Mouse (Mus musculus): ENCODE measurements around the gene Sox11. TPM values are rescaled to one million over a fixed set of nuclear protein-coding genes. Genes with fewer than 3 reads are reported as not detected.

Sox11 gene
- total and polyA plus RNA-seq, 3 experiments = 0.02 to 0.05 TPM; not detected in 1

DNA sequence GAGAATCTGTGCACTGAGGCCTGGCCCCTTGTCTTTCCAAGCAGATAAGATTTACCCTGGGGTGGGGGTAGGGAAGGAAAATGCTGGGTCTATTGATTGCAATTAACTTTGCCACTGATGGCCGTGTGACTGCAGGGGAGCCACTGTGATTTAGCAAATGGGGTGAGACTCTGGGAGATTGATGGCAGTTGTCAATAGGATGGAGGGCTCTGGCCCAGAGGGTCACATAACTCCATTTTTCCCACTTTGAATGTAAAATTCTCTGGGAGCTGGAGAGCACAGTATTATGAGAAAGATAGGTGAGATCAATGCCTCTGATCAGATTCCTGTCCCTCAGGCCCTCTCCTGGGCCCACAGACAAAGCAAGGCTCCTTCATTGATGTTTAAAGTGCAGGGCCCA, 49.2 kb downstream of the Sox11 start:
- 75% methylated on average over 1 of the region's 1 CpGs for WGBS
- intact Hi-C loops (cut with DNase I) = no loop called here
- Histone ChIP-seq H3K27ac (no peak overlapping the region), H3K27me3 (ENCODE audit: control insufficient read depth, insufficient read depth, low read length) (no peaks in the 10 kb centered on the region), H3K79me2 (replicated peaks; ENCODE audit: control insufficient read depth, insufficient read depth, low read length) (no peaks in the 10 kb centered on the region), H3K36me3 (ENCODE audit: control insufficient read depth, insufficient read depth, low read length) (no peaks in the 10 kb centered on the region), H3K9ac (ENCODE audit: low read depth, low read length) (no peak overlapping the region), H3K4me1 (ENCODE audit: control insufficient read depth, insufficient read depth, low read length) (no peaks in the 10 kb centered on the region), H3K4me3 (no peak overlapping the region)
- no peak for DNase-seq
- no peak for TF ChIP-seq CTCF (IDR thresholded peaks at IDR 0.05)
- no peak for TF ChIP-seq POLR2A (IDR thresholded peaks at IDR 0.05; ENCODE audit: insufficient read depth, low read depth, low read length)

All from heart, adult 2 months (tissue).